Mouse (Mus musculus) myocyte (in vitro differentiated cells): ENCODE measurements around the gene Mipep. TPM values are rescaled to one million over a fixed set of nuclear protein-coding genes. Genes with fewer than 3 reads are reported as not detected.

Source experiments
- H3K27me3 ChIP-seq: one replicate; pipeline ENCODE4 v1.6.1; 2011; ENCODE audit not compliant: control insufficient read depth, insufficient read depth, insufficient read length
- H3K36me3 ChIP-seq: one replicate; pipeline ENCODE4 v1.6.1; 2011; ENCODE audit not compliant: control insufficient read depth, insufficient read depth
- H3K4me2 ChIP-seq: one replicate; pipeline ENCODE4 v1.6.1; 2011; ENCODE audit warnings: low read depth, control low read depth
- H3K4me3 ChIP-seq: one replicate; pipeline ENCODE4 v1.5.1; 2011; ENCODE audit warnings: mild to moderate bottlenecking, control low read depth, moderate library complexity
- H3K79me2 ChIP-seq: one replicate; pipeline ENCODE4 v1.6.1; 2011; ENCODE audit not compliant: control insufficient read depth, insufficient read depth
- H3ac ChIP-seq: one replicate; pipeline ENCODE4 v1.6.1; 2011; ENCODE audit not compliant: control insufficient read depth, insufficient read length
- CEBPB ChIP-seq: IDR thresholded peaks from 2 replicates; pipeline ENCODE4 v1.6.1; 2011; ENCODE audit warnings: mild to moderate bottlenecking, moderate library complexity; ENCODE audit not compliant: poor library complexity, insufficient read depth, severe bottlenecking
- E2F4 ChIP-seq: IDR thresholded peaks from one replicate; pipeline ENCODE4 v1.6.1; 2011; ENCODE audit warnings: mild to moderate bottlenecking, control low read depth, moderate library complexity; ENCODE audit not compliant: insufficient read depth
- MAX ChIP-seq: IDR thresholded peaks from one replicate; pipeline ENCODE4 v1.6.1; 2011; ENCODE audit warnings: low read depth, mild to moderate bottlenecking, control low read depth
- MYOD1 ChIP-seq, 3 experiments: IDR thresholded peaks; one replicate each; pipeline ENCODE4 v1.6.1; 2011; ENCODE audit warnings: control low read depth in 2 of 3, low read depth in 2 of 3, mild to moderate bottlenecking in 2 of 3, moderate library complexity in 1 of 3; ENCODE audit not compliant: insufficient read length in 2 of 3, control insufficient read depth in 1 of 3
- MYOG ChIP-seq, 3 experiments: IDR thresholded peaks; one replicate each; pipeline ENCODE4 v1.6.1; 2011; ENCODE audit warnings: control low read depth in 2 of 3, low read depth in 2 of 3, mild to moderate bottlenecking in 2 of 3; ENCODE audit not compliant: insufficient read length in 2 of 3, control insufficient read depth in 1 of 3, insufficient read depth in 1 of 3
- POLR2A ChIP-seq: IDR thresholded peaks from one replicate; pipeline ENCODE4 v1.6.1; 2011; ENCODE audit warnings: low read depth, mild to moderate bottlenecking, control low read depth, moderate library complexity; ENCODE audit not compliant: insufficient read length
- POLR2AphosphoS2 ChIP-seq: IDR thresholded peaks from one replicate; pipeline ENCODE4 v1.6.1; 2011; ENCODE audit warnings: low read depth, control low read depth; ENCODE audit not compliant: insufficient read length
- REST ChIP-seq: IDR thresholded peaks from one replicate; pipeline ENCODE4 v1.6.1; 2011; ENCODE audit warnings: mild to moderate bottlenecking, control low read depth, moderate library complexity; ENCODE audit not compliant: insufficient read depth, insufficient read length
- SRF ChIP-seq: IDR thresholded peaks from one replicate; pipeline ENCODE4 v1.6.1; 2011; ENCODE audit warnings: low read depth; ENCODE audit not compliant: control insufficient read depth, insufficient read length
- TCF12 ChIP-seq: IDR thresholded peaks from one replicate; pipeline ENCODE4 v1.6.1; 2011; ENCODE audit warnings: mild to moderate bottlenecking, control low read depth; ENCODE audit not compliant: poor library complexity, insufficient read depth, severe bottlenecking
- TCF3 ChIP-seq: IDR thresholded peaks from one replicate; pipeline ENCODE4 v1.6.1; 2011; ENCODE audit warnings: low read depth, control low read depth; ENCODE audit not compliant: insufficient read length
- USF1 ChIP-seq: IDR thresholded peaks from one replicate; pipeline ENCODE4 v1.6.1; 2011; ENCODE audit warnings: low read depth, mild to moderate bottlenecking, control low read depth, moderate library complexity
- polyA plus RNA-seq: library from polyadenylated mRNA; unstranded; fragments of >200 nt; fragmentation: generic; extraction: Trizol; gene quantifications from one replicate; pipeline ENCODE4 v1.2.1, GENCODE M21; 2012; ENCODE audit warnings: missing spikeins

Gene Mipep
- polyA plus RNA-seq, 1 experiment, result 14.1 TPM

GRCm38 (mm10) chr14:60851632-60852031 is 67.3 kb downstream of the Mipep start:
- H3K79me2 ChIP-seq, result no peaks in the 10 kb centered on the region
- no peak for TF ChIP-seq MAX
- no peak for TF ChIP-seq CEBPB
- no peak for TF ChIP-seq MYOG (IDR thresholded peaks at IDR 0.05; ENCODE audit: control insufficient read depth in 1 of 3, insufficient read depth in 1 of 3, insufficient read length in 2 of 3, low read depth in 2 of 3)
- TF ChIP-seq E2F4, result no peak
- no peak for TF ChIP-seq POLR2A
- no peak for TF ChIP-seq SRF
- TF ChIP-seq TCF12, result no peak
- TF ChIP-seq TCF3, result no peak
- TF ChIP-seq MYOD1 (IDR thresholded peaks at IDR 0.05; ENCODE audit: control insufficient read depth in 1 of 3, insufficient read length in 2 of 3, low read depth in 2 of 3), result no peak
- TF ChIP-seq POLR2AphosphoS2, result no peak
- H3K4me2 ChIP-seq, result no peak overlapping the region
- H3K4me3 ChIP-seq, result no peak overlapping the region
- no peaks in the 10 kb centered on the region for H3K36me3 ChIP-seq
- H3K27me3 ChIP-seq, result no peaks in the 10 kb centered on the region
- no peak overlapping the region for H3ac ChIP-seq

GRCm38 (mm10) chr14:60856199-60856912 is 72.0 kb downstream of the Mipep start:
- no peak for TF ChIP-seq MAX
- TF ChIP-seq E2F4, result no peak
- no peak for TF ChIP-seq TCF3
- no peak for TF ChIP-seq POLR2AphosphoS2
- no peak for TF ChIP-seq CEBPB
- no peak for TF ChIP-seq MYOD1 (IDR thresholded peaks at IDR 0.05; ENCODE audit: control insufficient read depth in 1 of 3, insufficient read length in 2 of 3, low read depth in 2 of 3)
- no peak for TF ChIP-seq SRF
- no peak for TF ChIP-seq USF1
- TF ChIP-seq MYOG (IDR thresholded peaks at IDR 0.05; ENCODE audit: control insufficient read depth in 1 of 3, insufficient read depth in 1 of 3, insufficient read length in 2 of 3, low read depth in 2 of 3), result no peak
- no peak for TF ChIP-seq TCF12
- TF ChIP-seq REST, result no peak
- no peak overlapping the region for H3ac ChIP-seq
- no peaks in the 10 kb centered on the region for H3K79me2 ChIP-seq
- H3K27me3 ChIP-seq, result no peaks in the 10 kb centered on the region
- H3K4me3 ChIP-seq, result no peak overlapping the region
- H3K4me2 ChIP-seq, result no peak overlapping the region
- H3K36me3 ChIP-seq, result no peaks in the 10 kb centered on the region

- Histone ChIP-seq H3K79me2 (no peaks in the 10 kb centered on the region), H3K4me3 (no peak overlapping the region), H3K4me2 (no peak overlapping the region), H3K36me3 (no peaks in the 10 kb centered on the region), H3K27me3 (no peaks in the 10 kb centered on the region), H3ac (no peak overlapping the region)
- no peak for TF ChIP-seq TCF3
- no peak for TF ChIP-seq MYOG (IDR thresholded peaks at IDR 0.05; ENCODE audit: control insufficient read depth in 1 of 3, insufficient read depth in 1 of 3, insufficient read length in 2 of 3, low read depth in 2 of 3)
- no peak for TF ChIP-seq SRF
- TF ChIP-seq E2F4, result no peak
- TF ChIP-seq CEBPB, result no peak
- no peak for TF ChIP-seq USF1
- TF ChIP-seq MYOD1 (IDR thresholded peaks at IDR 0.05; ENCODE audit: control insufficient read depth in 1 of 3, insufficient read length in 2 of 3, low read depth in 2 of 3), result no peak
- no peak for TF ChIP-seq MAX
- no peak for TF ChIP-seq POLR2AphosphoS2
- no peak for TF ChIP-seq POLR2A
- TF ChIP-seq REST, result no peak
- TF ChIP-seq TCF12, result no peak
These were observed 72.5 kb downstream of the Mipep start for GRCm38 (mm10) chr14:60856913-60857300.

GRCm38 (mm10) chr14:60863396-60863795 is 79.0 kb downstream of the Mipep start:
- Histone ChIP-seq H3K79me2 (no peaks in the 10 kb centered on the region), H3K27me3 (no peaks in the 10 kb centered on the region), H3K4me3 (no peak overlapping the region), H3K36me3 (no peaks in the 10 kb centered on the region), H3ac (no peak overlapping the region), H3K4me2 (no peak overlapping the region)
- TF ChIP-seq MYOD1 (IDR thresholded peaks at IDR 0.05; ENCODE audit: control insufficient read depth in 1 of 3, insufficient read length in 2 of 3, low read depth in 2 of 3) (no peak), SRF (no peak), TCF3 (no peak), USF1 (no peak), CEBPB (no peak), TCF12 (no peak), MYOG (IDR thresholded peaks at IDR 0.05; ENCODE audit: control insufficient read depth in 1 of 3, insufficient read depth in 1 of 3, insufficient read length in 2 of 3, low read depth in 2 of 3) (no peak), REST (no peak), POLR2A (no peak), E2F4 (no peak), MAX (no peak), POLR2AphosphoS2 (no peak)
